Mouse (Mus musculus) embryonic facial prominence, embryonic 15.5 days (tissue): ENCODE measurements around the gene Phc1. TPM values are rescaled to one million over a fixed set of nuclear protein-coding genes. Genes with fewer than 3 reads are reported as not detected.

Source experiments
- ATAC-seq: fragments of 200-750 bp; cut with Nextera tagmentation; 2 replicates; pipeline ENCODE4 v1.8.0; 2017; ENCODE audit warnings: low read depth, moderate TSS enrichment; ENCODE audit not compliant: insufficient number of reproducible peaks, low FRiP score, low TSS enrichment
- H3K27ac ChIP-seq: fragments of 300-500 bp; sonication (generic); replicated peaks from 2 replicates; pipeline ENCODE4 v1.5.1; 2015; ENCODE audit warnings: mild to moderate bottlenecking, inconsistent platforms
- H3K27me3 ChIP-seq: fragments of 300-500 bp; sonication (generic); 2 replicates; pipeline ENCODE4 v1.6.1; 2015; ENCODE audit warnings: inconsistent platforms
- H3K36me3 ChIP-seq: fragments of 300-500 bp; sonication (generic); 2 replicates; pipeline ENCODE4 v1.6.1; 2015; ENCODE audit warnings: mild to moderate bottlenecking, inconsistent platforms
- H3K4me1 ChIP-seq: fragments of 300-500 bp; sonication (generic); 2 replicates; pipeline ENCODE4 v1.6.1; 2015; ENCODE audit warnings: inconsistent platforms
- H3K4me2 ChIP-seq: fragments of 300-500 bp; sonication (generic); replicated peaks from 2 replicates; pipeline ENCODE4 v1.6.1; 2015; ENCODE audit warnings: mild to moderate bottlenecking, inconsistent platforms
- H3K4me3 ChIP-seq: fragments of 300-500 bp; sonication (generic); replicated peaks from 2 replicates; pipeline ENCODE4 v1.5.1; 2015; ENCODE audit warnings: mild to moderate bottlenecking, inconsistent platforms
- H3K9ac ChIP-seq: fragments of 300-500 bp; sonication (generic); 2 replicates; pipeline ENCODE4 v1.6.1; 2015; ENCODE audit warnings: inconsistent platforms
- H3K9me3 ChIP-seq: fragments of 300-500 bp; sonication (generic); replicated peaks from 2 replicates; pipeline ENCODE4 v1.6.1; 2016; ENCODE audit warnings: inconsistent platforms
- WGBS: fragments of 180-500 bp; shearing (Covaris S2); methylation state at CpG from one replicate; pipeline ENCODE4 v1.1.7; 2015; 5-methylcytosine and 5-hydroxymethylcytosine counted together
- polyA plus RNA-seq: library from polyadenylated mRNA; unstranded; fragments of >200 nt; fragmentation: Nextera tagmentation; extraction: Ambion mirVana; gene quantifications from 2 replicates; pipeline ENCODE4 v1.2.1, GENCODE M21; 2015

The Phc1 gene
- polyA plus RNA-seq, 1 experiment from 2014 or later, result 19.6 TPM

DNA sequence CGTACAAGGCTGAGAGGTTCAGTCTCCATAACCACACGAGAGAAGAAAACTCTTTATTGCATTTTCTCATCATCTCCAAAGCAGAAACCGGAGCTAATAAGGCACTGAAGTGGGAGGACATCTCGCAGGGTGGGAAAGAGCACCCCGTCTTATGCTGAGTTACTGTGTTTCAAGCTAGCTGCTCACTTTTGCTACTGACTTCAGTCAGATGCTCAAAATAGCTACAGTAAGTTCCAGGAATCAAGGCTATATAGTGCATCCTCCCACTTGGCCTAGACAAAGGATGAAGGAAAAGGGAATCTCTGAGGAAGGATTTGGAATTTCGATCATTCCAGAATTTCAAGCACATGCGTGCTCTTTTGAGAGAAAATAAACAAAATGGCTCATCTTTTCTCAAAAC is 63.8 kb downstream of the Phc1 start:
- no peaks in the 10 kb centered on the region for H3K9me3 ChIP-seq
- H3K27ac ChIP-seq, result no peak overlapping the region
- WGBS, result 76% methylated on average over 7 of the region's 7 CpGs
- ATAC-seq, result no peak
- no peak overlapping the region for H3K9ac ChIP-seq
- no peak overlapping the region for H3K4me2 ChIP-seq
- no peaks in the 10 kb centered on the region for H3K4me1 ChIP-seq
- no peaks in the 10 kb centered on the region for H3K36me3 ChIP-seq
- no peak overlapping the region for H3K4me3 ChIP-seq
- no peaks in the 10 kb centered on the region for H3K27me3 ChIP-seq

GRCm38 (mm10) chr6:122274546-122274945 is 65.8 kb downstream of the Phc1 start:
- Histone ChIP-seq H3K4me1 (no peaks in the 10 kb centered on the region), H3K27ac (no peak overlapping the region), H3K36me3 (no peaks in the 10 kb centered on the region), H3K4me3 (no peak overlapping the region), H3K9ac (no peak overlapping the region), H3K4me2 (no peak overlapping the region), H3K27me3 (no peaks in the 10 kb centered on the region), H3K9me3 (no peaks in the 10 kb centered on the region)
- WGBS, result 64% methylated on average over 5 of the region's 5 CpGs
- ATAC-seq, result no peak

DNA sequence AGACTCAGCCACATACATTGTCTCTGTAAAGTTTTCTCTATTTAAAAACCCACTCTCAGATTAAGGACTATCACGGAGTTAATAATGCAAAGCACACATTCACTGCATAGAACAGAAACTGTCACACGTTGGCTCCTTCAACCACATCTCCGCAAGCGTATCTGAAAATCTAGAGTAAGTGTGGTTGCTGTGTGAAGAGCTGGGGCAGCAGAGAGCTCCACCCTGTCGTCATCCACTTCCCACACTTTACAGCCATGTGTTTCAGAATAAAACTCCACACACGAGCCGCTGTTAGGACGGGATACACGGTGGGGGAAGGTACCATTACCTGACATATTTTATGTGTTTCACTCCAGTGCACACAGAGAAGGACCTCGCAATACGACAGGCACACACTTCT is 70.2 kb downstream of the Phc1 start:
- H3K27me3 ChIP-seq, result no peaks in the 10 kb centered on the region
- 76% methylated on average over 11 of the region's 11 CpGs for WGBS
- no peaks in the 10 kb centered on the region for H3K9me3 ChIP-seq
- no peak overlapping the region for H3K27ac ChIP-seq
- no peaks in the 10 kb centered on the region for H3K36me3 ChIP-seq
- no peaks in the 10 kb centered on the region for H3K4me1 ChIP-seq
- H3K4me3 ChIP-seq, result no peak overlapping the region
- H3K4me2 ChIP-seq, result no peak overlapping the region
- ATAC-seq, result no peak
- no peak overlapping the region for H3K9ac ChIP-seq

GRCm38 (mm10) chr6:122269170-122269569 is 71.2 kb downstream of the Phc1 start:
- H3K9me3 ChIP-seq, result no peaks in the 10 kb centered on the region
- no peaks in the 10 kb centered on the region for H3K36me3 ChIP-seq
- no peak for ATAC-seq
- H3K4me2 ChIP-seq, result no peak overlapping the region
- H3K4me3 ChIP-seq, result no peak overlapping the region
- H3K27ac ChIP-seq, result no peak overlapping the region
- no peak overlapping the region for H3K9ac ChIP-seq
- H3K4me1 ChIP-seq, result no peaks in the 10 kb centered on the region
- 74% methylated on average over 4 of the region's 4 CpGs for WGBS
- H3K27me3 ChIP-seq, result no peaks in the 10 kb centered on the region

DNA sequence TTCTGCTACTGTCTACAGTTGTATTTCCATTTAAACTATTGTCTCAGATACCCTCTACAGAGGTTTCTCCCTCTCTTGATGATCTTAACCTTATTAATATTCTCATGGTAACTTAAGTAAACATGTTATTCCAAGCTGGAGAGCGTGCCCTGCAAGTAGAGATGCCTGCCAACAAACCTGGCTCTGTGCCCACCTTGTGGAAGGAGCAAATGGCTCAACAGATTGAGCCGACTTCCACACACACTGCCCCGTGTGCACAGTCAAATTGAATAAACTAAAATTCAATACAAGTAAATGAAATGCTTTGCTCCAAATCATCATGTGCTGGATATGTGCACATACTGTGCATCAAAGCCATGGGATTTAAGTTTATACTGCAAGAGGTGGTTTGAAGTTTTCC is 71.8 kb downstream of the Phc1 start:
- WGBS, result 18% methylated on average over 3 of the region's 3 CpGs
- Histone ChIP-seq H3K36me3 (no peaks in the 10 kb centered on the region), H3K9me3 (no peaks in the 10 kb centered on the region), H3K9ac (no peak overlapping the region), H3K4me2 (no peak overlapping the region), H3K27me3 (no peaks in the 10 kb centered on the region), H3K4me1 (no peaks in the 10 kb centered on the region), H3K27ac (no peak overlapping the region), H3K4me3 (no peak overlapping the region)
- no peak for ATAC-seq

Other genes with a start within 250 kb of the Phc1 start
- gene Klrg1, start 57.7 kb downstream of the Phc1 start, polyA plus RNA-seq, result not detected in 2 replicates
- gene M6pr, start 31.8 kb downstream of the Phc1 start, polyA plus RNA-seq, result 88.2 and 94.8 TPM in 2 replicates
- 6.5 and 11.3 TPM in 2 replicates for gene Rimklb, start 158.2 kb upstream of the Phc1 start, polyA plus RNA-seq
- gene Mfap5, start 165.3 kb upstream of the Phc1 start, polyA plus RNA-seq, result 25.7 and 28.4 TPM in 2 replicates
- not detected in 2 replicates for gene Aicda, start 213.2 kb upstream of the Phc1 start, polyA plus RNA-seq